Comparison of ENCODE assay signal across 15 mouse cellular contexts in the genomic region with DNA sequence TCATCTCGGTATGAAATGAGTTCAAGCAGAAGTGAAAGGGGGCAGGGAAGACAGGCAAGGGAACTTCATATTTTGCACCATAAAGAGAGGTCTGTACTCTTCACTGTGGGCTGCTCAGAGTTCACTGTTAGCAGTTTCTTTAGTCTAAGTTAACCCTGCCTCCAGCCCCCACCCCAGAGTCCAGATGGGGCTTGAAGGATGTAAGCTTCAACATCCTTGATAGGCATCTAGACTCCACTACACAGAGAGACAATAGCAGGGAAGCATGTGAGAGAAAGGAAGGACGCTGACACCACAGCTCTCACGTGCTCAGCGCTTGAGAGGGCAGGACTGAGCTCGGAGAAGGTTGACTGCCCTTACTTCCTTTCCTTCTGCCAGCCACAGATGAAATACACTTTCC. TPM values are rescaled to one million over a fixed set of nuclear protein-coding genes. Genes with fewer than 3 reads are reported as not detected.
DNase-seq lines count a peak whose midpoint lies in the region; ATAC-seq lines count a peak whose summit lies in the region.
"Had no signal": no experiment of that assay in that cellular context is flagged by ENCODE, and none has a peak within 500 bp of the region (broad histone marks: within the 10 kb centered on the region; RNA-seq: fewer than 3 reads in every experiment).

No protein-coding gene starts in this region.

- no peak overlapping the region for H3K27ac ChIP-seq in heart, embryonic 11.5 days (ENCODE audit: low read depth, low read length)
- H3K27ac ChIP-seq in limb, embryonic 10.5 days, result no peak overlapping the region
- H3K27ac ChIP-seq: hindbrain, embryonic 14.5 days; limb, embryonic 12.5 days had no signal

- no peaks in the 10 kb centered on the region for H3K36me3 ChIP-seq in heart, embryonic 11.5 days (ENCODE audit: control insufficient read depth, insufficient read depth, low read length)
- no peaks in the 10 kb centered on the region for H3K36me3 ChIP-seq in limb, embryonic 10.5 days
- H3K36me3 ChIP-seq: limb, embryonic 12.5 days had no signal

- H3K4me2 ChIP-seq in heart, embryonic 11.5 days, result no peak overlapping the region
- H3K4me2 ChIP-seq: hindbrain, embryonic 14.5 days; limb, embryonic 12.5 days had no signal

- DNase-seq in 416B (ENCODE audit: low read depth), result peak; percentile 22
- DNase-seq in CD4-positive, CD25-positive, alpha-beta regulatory T cell, adult 2 months (ENCODE audit: low read depth, low spot score), result peak; percentile 42
- DNase-seq in lung, postnatal 10 days, result peak; percentile 7
- DNase-seq in spleen, adult 18-20 months, result peak; percentile 56 to 71
- DNase-seq in left cerebral cortex, adult 8-10 months (ENCODE audit: low spot score in 2 of 2), result no peak
- DNase-seq in urinary bladder, postnatal 36 days (ENCODE audit: low spot score in 2 of 2), result no peak
- no peak for DNase-seq in limb, embryonic 10.5 days (ENCODE audit: low spot score)
- DNase-seq: forebrain, postnatal 0 days; kidney, postnatal 14 days had no signal

- H3K9ac ChIP-seq in heart, embryonic 11.5 days (ENCODE audit: low read depth, low read length), result no peak overlapping the region
- H3K9ac ChIP-seq: forebrain, postnatal 0 days; hindbrain, embryonic 14.5 days; limb, embryonic 12.5 days had no signal

- no peak for ATAC-seq in heart, embryonic 11.5 days (replicated peaks; ENCODE audit: insufficient number of reproducible peaks, low FRiP score, low TSS enrichment)
- ATAC-seq: forebrain, postnatal 0 days had no signal

- no peaks in the 10 kb centered on the region for H3K4me1 ChIP-seq in heart, embryonic 11.5 days (ENCODE audit: control insufficient read depth, insufficient read depth, low read length)
- no peaks in the 10 kb centered on the region for H3K4me1 ChIP-seq in limb, embryonic 10.5 days
- H3K4me1 ChIP-seq: limb, embryonic 12.5 days had no signal

- H3K9me3 ChIP-seq in heart, embryonic 11.5 days (replicated peaks; ENCODE audit: control insufficient read depth, low read length), result no peaks in the 10 kb centered on the region
- H3K9me3 ChIP-seq in limb, embryonic 10.5 days (replicated peaks), result no peaks in the 10 kb centered on the region
- H3K9me3 ChIP-seq: limb, embryonic 12.5 days had no signal

- WGBS in heart, embryonic 11.5 days (ENCODE audit: insufficient replicate concordance), result 56% methylated on average over 5 of the region's 5 CpGs
- WGBS in limb, embryonic 10.5 days, result 79% methylated on average over 5 of the region's 5 CpGs

- no peak overlapping the region for H3K4me3 ChIP-seq in heart, embryonic 11.5 days (ENCODE audit: low read depth, low read length)
- no peak overlapping the region for H3K4me3 ChIP-seq in limb, embryonic 10.5 days
- H3K4me3 ChIP-seq: limb, embryonic 12.5 days had no signal

- no peaks in the 10 kb centered on the region for H3K27me3 ChIP-seq in heart, embryonic 11.5 days (ENCODE audit: control insufficient read depth, insufficient read depth, low read length)
- H3K27me3 ChIP-seq in limb, embryonic 10.5 days (ENCODE audit: low read depth, poor library complexity, severe bottlenecking), result no peaks in the 10 kb centered on the region
- H3K27me3 ChIP-seq: limb, embryonic 12.5 days had no signal

RNA-seq across cellular contexts. Expression of a gene that starts 25.1 kb away (rescaled TPM):
- under 1 TPM in 2 of 4 experiments, not detected in 2; 0.37 to 0.49 TPM for total RNA-seq in left cerebral cortex, adult 8-10 months (2022)
- 0.48 TPM in 1 of 2 replicates, not detected in the other for polyA plus RNA-seq in heart, embryonic 11.5 days (2014; fragmentation: Nextera tagmentation; extraction: Ambion mirVana)
- 0.10 TPM in 1 of 2 replicates, not detected in the other for polyA plus RNA-seq in limb, embryonic 10.5 days (2016; fragmentation: Nextera tagmentation; extraction: Ambion mirVana)
- total RNA-seq: forebrain, postnatal 0 days; midbrain, postnatal 0 days had no signal
- polyA plus RNA-seq: hindbrain, embryonic 14.5 days; limb, embryonic 12.5 days had no signal

RNA-seq across cellular contexts. Expression of a gene that starts 34.3 kb away (rescaled TPM):
- total RNA-seq in left cerebral cortex, adult 8-10 months (2022), result not detected
- not detected in 2 replicates for polyA plus RNA-seq in heart, embryonic 11.5 days (2014; fragmentation: Nextera tagmentation; extraction: Ambion mirVana)
- not detected in 2 replicates for polyA plus RNA-seq in limb, embryonic 10.5 days (2016; fragmentation: Nextera tagmentation; extraction: Ambion mirVana)
- total RNA-seq: adrenal gland, adult 18-20 months; forebrain, postnatal 0 days; midbrain, postnatal 0 days had no signal
- polyA plus RNA-seq: forebrain, postnatal 0 days; hindbrain, embryonic 14.5 days; limb, embryonic 12.5 days; midbrain, postnatal 0 days; stomach, embryonic 16.5 days had no signal

RNA-seq across cellular contexts. Expression of a gene that starts 43.6 kb away (rescaled TPM):
- total RNA-seq in left cerebral cortex, adult 8-10 months (2022), result not detected
- polyA plus RNA-seq in heart, embryonic 11.5 days (2014; fragmentation: Nextera tagmentation; extraction: Ambion mirVana), result 0.31 TPM in 1 of 2 replicates, not detected in the other
- polyA plus RNA-seq in limb, embryonic 10.5 days (2016; fragmentation: Nextera tagmentation; extraction: Ambion mirVana), result not detected in 2 replicates
- total RNA-seq: forebrain, postnatal 0 days; midbrain, postnatal 0 days had no signal
- polyA plus RNA-seq: forebrain, postnatal 0 days; limb, embryonic 12.5 days; midbrain, postnatal 0 days had no signal

Comparison
In these comparisons a context has a peak if more than half of its experiments do, and no peak if none do; other contexts are left out.
1. DNase-seq: peak in 416B (single experiment), CD4-positive, CD25-positive, alpha-beta regulatory T cell, adult 2 months (single experiment), lung, postnatal 10 days (single experiment) and spleen, adult 18-20 months (2 of 2); none in left cerebral cortex, adult 8-10 months (0 of 2), urinary bladder, postnatal 36 days (0 of 2) and limb, embryonic 10.5 days (single experiment).